Mouse (Mus musculus): ENCODE results near the gene Prss16. TPM values are rescaled to one million over a fixed set of nuclear protein-coding genes. Genes with fewer than 3 reads are reported as not detected.

The Prss16 gene
- polyA plus RNA-seq, 1 experiment = 0.98 TPM

GRCm38 (mm10) chr13:21997201-21997820, 12.2 kb downstream of the Prss16 start:
- Histone ChIP-seq H3K4me1 (ENCODE audit: control insufficient read depth, insufficient read depth, low read length) (no peaks in the 10 kb centered on the region), H3K27ac (ENCODE audit: insufficient read depth, low read length) (no peak overlapping the region), H3K4me3 (ENCODE audit: insufficient read depth, low read length) (peak overlapping the region; percentile 72)
- TF ChIP-seq POLR2A (IDR thresholded peaks at IDR 0.05; ENCODE audit: low read depth, low read length) (no peak), CTCF (IDR thresholded peaks at IDR 0.05; ENCODE audit: borderline replicate concordance, insufficient read depth, low read length) (no peak)

DNA sequence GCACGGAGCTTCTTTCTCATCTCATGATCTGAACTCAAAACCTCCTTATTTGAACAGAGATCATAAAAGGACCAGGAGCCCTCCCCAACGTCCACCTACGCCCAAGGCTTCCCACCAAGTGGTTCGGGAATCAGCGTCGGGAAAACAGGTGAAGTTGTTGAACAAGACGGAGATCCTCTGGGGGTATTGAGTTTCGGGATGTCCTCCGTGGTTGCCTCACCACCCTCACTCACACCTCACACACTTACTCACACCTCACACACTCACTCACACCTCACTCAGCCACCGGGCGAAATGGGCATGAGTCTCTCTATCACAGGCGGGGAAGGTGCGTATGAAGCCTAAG, 12.7 kb downstream of the Prss16 start:
- H3K27ac ChIP-seq (ENCODE audit: insufficient read depth, low read length) = no peak overlapping the region
- no peak for TF ChIP-seq POLR2A (IDR thresholded peaks at IDR 0.05; ENCODE audit: low read depth, low read length)
- no peak for TF ChIP-seq CTCF (IDR thresholded peaks at IDR 0.05; ENCODE audit: borderline replicate concordance, insufficient read depth, low read length)
- H3K4me1 ChIP-seq (ENCODE audit: control insufficient read depth, insufficient read depth, low read length) = no peaks in the 10 kb centered on the region
- H3K4me3 ChIP-seq (ENCODE audit: insufficient read depth, low read length) = peak overlapping the region; percentile 72

GRCm38 (mm10) chr13:21996101-21996839, 13.3 kb downstream of the Prss16 start:
- Histone ChIP-seq H3K4me3 (ENCODE audit: insufficient read depth, low read length) (peak overlapping the region; percentile 72), H3K4me1 (ENCODE audit: control insufficient read depth, insufficient read depth, low read length) (no peaks in the 10 kb centered on the region), H3K27ac (ENCODE audit: insufficient read depth, low read length) (no peak overlapping the region)
- TF ChIP-seq POLR2A (IDR thresholded peaks at IDR 0.05; ENCODE audit: low read depth, low read length) (no peak), CTCF (IDR thresholded peaks at IDR 0.05; ENCODE audit: borderline replicate concordance, insufficient read depth, low read length) (no peak)

DNA sequence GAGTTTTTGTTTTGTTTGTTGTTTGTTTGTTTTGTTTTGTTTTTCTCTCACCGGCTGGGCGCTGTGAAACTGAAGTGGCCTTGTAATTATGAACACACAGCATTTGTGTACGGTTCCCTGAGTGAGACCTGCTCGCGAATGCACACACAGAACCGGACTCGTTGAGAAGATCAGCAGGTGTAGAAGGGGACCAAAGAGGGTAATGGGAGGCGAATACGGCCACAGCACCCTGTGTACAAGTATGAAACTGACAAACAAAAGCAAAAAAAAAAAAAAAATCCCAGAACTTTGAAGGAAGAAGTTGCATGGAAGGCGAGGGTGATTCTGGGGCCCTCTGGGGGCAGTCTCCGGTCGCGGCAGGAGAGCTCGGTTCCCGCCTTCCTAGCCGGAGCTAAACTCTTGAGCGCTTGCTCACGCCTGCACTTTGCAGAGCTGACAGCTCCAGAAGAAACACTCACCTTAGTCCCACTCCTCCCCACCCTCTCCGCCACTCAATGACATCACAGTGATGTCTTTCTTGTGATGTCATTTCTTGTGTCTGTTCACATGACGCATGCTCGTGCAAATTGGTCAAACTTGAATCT, 14.1 kb downstream of the Prss16 start:
- TF ChIP-seq CTCF (IDR thresholded peaks at IDR 0.05; ENCODE audit: borderline replicate concordance, insufficient read depth, low read length) = no peak
- TF ChIP-seq POLR2A (IDR thresholded peaks at IDR 0.05; ENCODE audit: low read depth, low read length) = no peak
- Histone ChIP-seq H3K4me3 (ENCODE audit: insufficient read depth, low read length) (peak overlapping the region; percentile 67), H3K4me1 (ENCODE audit: control insufficient read depth, insufficient read depth, low read length) (no peaks in the 10 kb centered on the region), H3K27ac (ENCODE audit: insufficient read depth, low read length) (no peak overlapping the region)

GRCm38 (mm10) chr13:21994896-21995295, 14.6 kb downstream of the Prss16 start:
- Histone ChIP-seq H3K4me3 (ENCODE audit: insufficient read depth, low read length) (peak overlapping the region; percentile 67), H3K4me1 (ENCODE audit: control insufficient read depth, insufficient read depth, low read length) (no peaks in the 10 kb centered on the region), H3K27ac (ENCODE audit: insufficient read depth, low read length) (no peak overlapping the region)
- no peak for TF ChIP-seq CTCF (IDR thresholded peaks at IDR 0.05; ENCODE audit: borderline replicate concordance, insufficient read depth, low read length)
- no peak for TF ChIP-seq POLR2A (IDR thresholded peaks at IDR 0.05; ENCODE audit: low read depth, low read length)

DNA sequence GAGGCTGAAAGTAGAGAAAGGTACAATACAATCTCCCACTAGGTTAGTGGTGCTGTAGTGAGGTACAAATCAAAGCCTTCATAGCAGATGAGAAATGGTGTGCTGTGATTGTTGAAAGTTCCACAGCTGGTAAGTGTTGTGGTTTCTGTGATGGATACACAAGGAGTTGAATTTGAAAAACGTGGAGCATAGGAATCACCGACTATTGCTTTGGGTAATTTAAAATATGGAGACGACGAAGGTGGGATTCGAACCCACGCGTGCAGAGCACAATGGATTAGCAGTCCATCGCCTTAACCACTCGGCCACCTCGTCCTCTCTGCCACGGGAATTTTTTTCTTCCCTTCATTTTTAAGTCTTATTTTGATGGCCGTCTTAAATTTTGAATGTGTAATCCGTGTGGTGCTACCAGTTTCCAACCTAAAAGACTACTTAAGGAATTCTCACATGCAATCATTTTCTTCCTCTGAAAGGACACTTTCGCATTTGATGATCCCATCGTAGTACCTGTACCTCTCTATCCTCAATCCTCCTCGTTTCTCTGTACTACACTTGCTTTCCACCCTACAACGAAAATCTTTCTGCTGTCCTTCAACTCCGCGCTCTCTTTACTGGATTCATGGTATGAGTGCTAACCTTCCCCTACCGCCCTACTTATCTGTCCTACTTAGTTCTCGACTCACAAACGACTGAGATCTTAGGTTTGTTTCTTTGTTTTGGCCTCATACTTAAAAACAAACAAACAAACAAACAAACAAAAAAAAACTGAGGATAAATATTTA, 15.4 kb downstream of the Prss16 start:
- Histone ChIP-seq H3K4me3 (ENCODE audit: insufficient read depth, low read length) (peak overlapping the region; percentile 88), H3K27ac (ENCODE audit: insufficient read depth, low read length) (no peak overlapping the region), H3K4me1 (ENCODE audit: control insufficient read depth, insufficient read depth, low read length) (no peaks in the 10 kb centered on the region)
- TF ChIP-seq CTCF (IDR thresholded peaks at IDR 0.05; ENCODE audit: borderline replicate concordance, insufficient read depth, low read length) (no peak), POLR2A (IDR thresholded peaks at IDR 0.05; ENCODE audit: low read depth, low read length) (no peak)

DNA sequence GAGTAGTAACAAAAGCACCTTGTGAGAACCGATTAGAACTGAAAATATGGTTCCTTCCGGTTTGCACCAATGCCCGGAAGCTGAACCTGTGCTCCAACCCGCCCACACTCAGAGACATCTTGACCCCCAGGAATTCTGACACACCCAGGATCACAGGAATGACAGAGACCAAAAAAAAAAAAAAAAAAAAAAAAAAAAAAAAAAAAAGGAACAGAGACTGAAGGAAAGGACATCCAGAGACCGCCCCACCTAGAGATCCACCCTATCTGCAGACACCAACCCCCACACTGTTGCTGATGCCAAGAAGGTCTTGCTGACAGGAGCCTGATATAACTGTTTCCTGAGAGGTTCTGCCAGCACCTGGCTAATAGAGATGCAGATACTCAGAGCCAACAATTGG, 17.0 kb downstream of the Prss16 start:
- H3K27ac ChIP-seq (ENCODE audit: insufficient read depth, low read length) = no peak overlapping the region
- no peak for TF ChIP-seq POLR2A (IDR thresholded peaks at IDR 0.05; ENCODE audit: low read depth, low read length)
- no peak for TF ChIP-seq CTCF (IDR thresholded peaks at IDR 0.05; ENCODE audit: borderline replicate concordance, insufficient read depth, low read length)
- H3K4me1 ChIP-seq (ENCODE audit: control insufficient read depth, insufficient read depth, low read length) = no peaks in the 10 kb centered on the region
- no peak overlapping the region for H3K4me3 ChIP-seq (ENCODE audit: insufficient read depth, low read length)

GRCm38 (mm10) chr13:21984486-21984885, 25.1 kb downstream of the Prss16 start:
- H3K4me1 ChIP-seq (ENCODE audit: control insufficient read depth, insufficient read depth, low read length) = no peaks in the 10 kb centered on the region
- no peak for TF ChIP-seq CTCF (IDR thresholded peaks at IDR 0.05; ENCODE audit: borderline replicate concordance, insufficient read depth, low read length)
- TF ChIP-seq POLR2A (IDR thresholded peaks at IDR 0.05; ENCODE audit: low read depth, low read length) = no peak
- no peak overlapping the region for H3K27ac ChIP-seq (ENCODE audit: insufficient read depth, low read length)
- H3K4me3 ChIP-seq (ENCODE audit: insufficient read depth, low read length) = no peak overlapping the region

DNA sequence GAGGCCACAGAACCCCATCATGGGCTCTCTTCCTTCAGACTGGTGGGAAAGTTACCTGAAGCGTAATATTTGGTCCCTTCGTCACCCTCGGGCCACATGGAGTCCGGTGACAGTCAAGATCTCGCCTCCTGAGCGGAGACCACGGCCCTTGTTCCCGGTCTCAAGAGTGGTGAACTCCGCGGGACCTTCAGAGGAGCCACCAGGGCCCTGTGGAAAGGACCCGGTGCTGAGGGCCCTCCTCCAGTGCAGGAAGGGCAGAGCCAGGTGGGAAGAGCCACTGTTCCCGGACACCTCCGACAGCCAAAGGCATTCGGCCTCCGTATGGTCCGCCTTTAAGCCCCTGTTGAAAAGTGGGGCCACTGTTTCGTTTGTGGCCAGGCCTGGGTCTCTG, 27.7 kb downstream of the Prss16 start:
- H3K4me3 ChIP-seq (ENCODE audit: insufficient read depth, low read length) = peak overlapping the region; percentile 10
- H3K27ac ChIP-seq (ENCODE audit: insufficient read depth, low read length) = no peak overlapping the region
- TF ChIP-seq CTCF (IDR thresholded peaks at IDR 0.05; ENCODE audit: borderline replicate concordance, insufficient read depth, low read length) (no peak), POLR2A (IDR thresholded peaks at IDR 0.05; ENCODE audit: low read depth, low read length) (no peak)
- no peaks in the 10 kb centered on the region for H3K4me1 ChIP-seq (ENCODE audit: control insufficient read depth, insufficient read depth, low read length)
